Mouse (Mus musculus): Measurements from ENCODE around the gene Mov10l1.

The Mov10l1 gene

GRCm38 (mm10) chr15:89074613-89075477 lies 92.1 kb downstream of the Mov10l1 start, which contains the start of gene Trabd:
TSS of gene Trabd (plus strand) at chr15:89075124.
- no peak for DNase-seq (ENCODE audit: low spot score in 2 of 2)

- DNase-seq (ENCODE audit: low spot score in 2 of 2): peak; percentile 77 to 83
Observed at GRCm38 (mm10) chr15:89075478-89076147, 92.9 kb downstream of the Mov10l1 start.

GRCm38 (mm10) chr15:89076156-89076731 lies 93.5 kb downstream of the Mov10l1 start:
- DNase-seq (ENCODE audit: low spot score in 2 of 2): no peak

- DNase-seq (ENCODE audit: low spot score in 2 of 2): no peak
Observed at GRCm38 (mm10) chr15:89078208-89078836, 95.6 kb downstream of the Mov10l1 start.

GRCm38 (mm10) chr15:89083906-89084305 lies 101.2 kb downstream of the Mov10l1 start:
- no peak for DNase-seq (ENCODE audit: low spot score in 2 of 2)

- DNase-seq (ENCODE audit: low spot score in 2 of 2): no peak
Observed at GRCm38 (mm10) chr15:89084826-89085225, 102.1 kb downstream of the Mov10l1 start.

GRCm38 (mm10) chr15:89088607-89089247 lies 106.0 kb downstream of the Mov10l1 start, which contains the start of gene Selenoo:
TSS of gene Selenoo (plus strand) at chr15:89089084.
- peak; percentile 85 to 90 for DNase-seq (ENCODE audit: low spot score in 2 of 2)

- DNase-seq (ENCODE audit: low spot score in 2 of 2): no peak
Observed at GRCm38 (mm10) chr15:89089248-89090051, 106.7 kb downstream of the Mov10l1 start.

GRCm38 (mm10) chr15:89090662-89091061 lies 108.0 kb downstream of the Mov10l1 start:
- DNase-seq (ENCODE audit: low spot score in 2 of 2): no peak

- no peak for DNase-seq (ENCODE audit: low spot score in 2 of 2)
Observed at GRCm38 (mm10) chr15:89092181-89092580, 109.5 kb downstream of the Mov10l1 start.

GRCm38 (mm10) chr15:89097450-89097849 lies 114.7 kb downstream of the Mov10l1 start:
- no peak for DNase-seq (ENCODE audit: low spot score in 2 of 2)

GRCm38 (mm10) chr15:89098616-89099015 lies 115.9 kb downstream of the Mov10l1 start:
- DNase-seq (ENCODE audit: low spot score in 2 of 2): no peak

GRCm38 (mm10) chr15:89100823-89101222 lies 118.1 kb downstream of the Mov10l1 start:
- no peak for DNase-seq (ENCODE audit: low spot score in 2 of 2)

GRCm38 (mm10) chr15:89102646-89103045 lies 119.9 kb downstream of the Mov10l1 start:
- DNase-seq (ENCODE audit: low spot score in 2 of 2): no peak

GRCm38 (mm10) chr15:89103921-89104320 lies 121.2 kb downstream of the Mov10l1 start:
- no peak for DNase-seq (ENCODE audit: low spot score in 2 of 2)

GRCm38 (mm10) chr15:89104425-89104824 lies 121.7 kb downstream of the Mov10l1 start:
- DNase-seq (ENCODE audit: low spot score in 2 of 2): peak in 1 of 2 experiments; percentile 61
